Mouse (Mus musculus): Measurements from ENCODE around the gene Gm17349.

DNA sequence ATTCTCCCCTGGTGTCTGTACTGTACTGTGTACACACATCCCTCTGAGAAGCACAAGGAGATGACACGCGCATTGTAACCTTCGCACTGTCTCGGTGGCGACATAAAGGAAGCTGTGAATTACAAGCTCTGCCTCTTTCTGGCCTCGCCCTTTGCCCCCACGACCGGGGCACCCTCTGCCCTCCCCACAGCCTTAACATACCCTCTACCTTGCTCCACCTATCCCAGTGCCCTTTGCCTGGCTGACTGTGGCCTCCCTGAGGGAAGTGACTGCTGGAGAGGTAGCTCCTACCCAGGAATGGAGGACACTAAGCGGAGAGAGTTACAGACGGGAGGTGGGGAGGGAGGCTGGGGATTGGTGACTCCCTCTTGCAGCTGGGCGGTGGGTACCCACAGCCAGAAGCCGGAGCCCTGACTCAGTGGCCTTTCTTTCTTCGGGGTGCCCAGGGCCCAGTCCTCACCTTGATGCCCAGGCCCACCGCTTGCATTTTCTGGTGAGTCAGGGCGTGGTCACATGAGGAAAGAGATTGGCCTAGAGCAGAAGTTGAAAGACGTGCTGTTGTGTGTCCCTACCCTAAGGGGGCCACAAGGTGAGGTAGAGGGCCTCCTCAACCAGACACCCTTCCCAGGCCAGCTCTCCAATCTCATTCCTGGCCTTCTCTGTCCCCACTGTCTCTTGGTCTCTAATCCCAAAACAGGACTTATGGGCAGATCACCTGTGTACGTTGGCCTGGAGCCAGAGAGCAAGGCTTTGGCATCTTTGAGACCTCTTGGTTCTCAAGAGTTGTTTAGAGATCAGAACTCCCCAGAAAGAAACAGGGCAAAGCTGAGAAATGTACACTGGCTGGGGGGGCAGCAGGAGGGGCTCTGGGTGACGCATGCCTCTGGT is 4.8 kb downstream of the Gm17349 start:
- TF ChIP-seq CTCF (IDR thresholded peaks at IDR 0.05; ENCODE audit: low read depth): no peak
- TF ChIP-seq EP300 (IDR thresholded peaks at IDR 0.05; ENCODE audit: low read depth): no peak
